Mouse (Mus musculus) urinary bladder, postnatal 25 days (tissue): ENCODE data around the gene Zan.

ENCODE experiments used
- DNase-seq: peaks from one replicate; pipeline ENCODE4 v3.0.0; 2022; ENCODE audit warnings: low spot score

The Zan gene

DNA sequence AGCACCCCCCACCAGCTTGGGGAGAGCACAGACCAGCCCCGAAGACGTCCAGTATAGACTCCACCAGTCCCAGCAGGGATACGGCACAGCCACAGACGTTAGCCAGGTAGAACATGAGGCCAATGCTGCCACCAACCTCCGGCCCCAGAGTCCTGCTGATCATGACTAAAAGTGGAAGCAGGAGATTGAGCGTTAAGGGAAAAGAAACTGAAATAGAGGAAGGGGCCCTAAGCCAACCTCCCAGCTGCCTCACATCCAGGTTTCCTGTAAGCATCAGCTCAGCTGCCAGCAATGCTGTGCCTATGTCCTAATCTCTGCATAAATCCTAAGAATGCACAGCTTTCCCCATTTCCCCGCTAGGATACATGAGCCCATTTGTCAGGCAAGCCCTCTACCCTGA is 146.0 kb downstream of the Zan start:
- no peak for DNase-seq
